Mouse (Mus musculus): ENCODE results near the gene Tbx20. TPM values are rescaled to one million over a fixed set of nuclear protein-coding genes. Genes with fewer than 3 reads are reported as not detected.

The Tbx20 gene
- polyA plus RNA-seq, 1 experiment from 2014 or later = not detected

DNA sequence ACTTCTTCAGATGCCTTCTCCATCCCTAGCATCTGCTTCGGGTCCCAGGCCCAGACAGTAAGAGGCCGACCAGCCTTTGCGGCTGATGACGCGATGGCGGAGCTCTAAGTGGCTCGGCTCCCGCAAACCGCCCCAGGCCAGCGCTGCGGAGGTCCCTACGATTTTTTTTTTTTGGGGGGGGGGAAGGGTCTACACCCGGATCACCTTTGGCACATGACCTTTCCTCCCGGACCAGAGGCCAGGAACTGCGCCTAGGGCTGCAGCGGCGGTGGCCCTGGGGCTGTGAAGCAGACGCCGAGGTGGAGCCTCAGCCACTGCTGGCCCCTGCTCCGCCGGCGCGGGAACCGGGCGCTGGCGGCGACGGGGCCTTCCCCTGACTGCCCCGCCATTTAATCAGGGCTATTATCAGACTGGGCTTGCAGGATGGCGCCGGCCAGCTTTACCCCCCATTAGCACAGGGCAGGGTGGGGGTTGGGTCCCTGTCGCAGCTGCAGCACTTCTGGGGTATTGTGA lies 6.9 kb upstream of the Tbx20 start:
- no peak overlapping the region for H3K27ac ChIP-seq (replicated peaks)
- 3% methylated on average over 30 of the region's 32 CpGs for WGBS
- no peak overlapping the region for H3K9ac ChIP-seq (ENCODE audit: low read length)
- no peaks in the 10 kb centered on the region for H3K36me3 ChIP-seq (ENCODE audit: control insufficient read depth, insufficient read depth, low read length)
- no peaks in the 10 kb centered on the region; the same call in 1 of the 2 replicates for H3K4me1 ChIP-seq (replicated peaks; ENCODE audit: control insufficient read depth, insufficient read depth)
- H3K4me3 ChIP-seq (ENCODE audit: low read depth, low read length) = peak overlapping the region; percentile 32
- TF ChIP-seq EP300 (optimal IDR thresholded peaks at IDR 0.05) = no peak
- peak overlapping the region; percentile 53 for H3K4me2 ChIP-seq (replicated peaks; ENCODE audit: low read depth)
- 0 out of 2 replicates have a peak, but pooled peaks have one; percentile 45 for ATAC-seq (ENCODE audit: low FRiP score, low TSS enrichment)
- H3K9me3 ChIP-seq (ENCODE audit: control insufficient read depth, low read length) = no peaks in the 10 kb centered on the region
- DNase-seq (ENCODE audit: low spot score) = no peak
- peaks cover 20% of the 10 kb centered on the region; the same call in 1 of the 2 replicates for H3K27me3 ChIP-seq (ENCODE audit: control insufficient read depth, insufficient read depth, low read length)

DNA sequence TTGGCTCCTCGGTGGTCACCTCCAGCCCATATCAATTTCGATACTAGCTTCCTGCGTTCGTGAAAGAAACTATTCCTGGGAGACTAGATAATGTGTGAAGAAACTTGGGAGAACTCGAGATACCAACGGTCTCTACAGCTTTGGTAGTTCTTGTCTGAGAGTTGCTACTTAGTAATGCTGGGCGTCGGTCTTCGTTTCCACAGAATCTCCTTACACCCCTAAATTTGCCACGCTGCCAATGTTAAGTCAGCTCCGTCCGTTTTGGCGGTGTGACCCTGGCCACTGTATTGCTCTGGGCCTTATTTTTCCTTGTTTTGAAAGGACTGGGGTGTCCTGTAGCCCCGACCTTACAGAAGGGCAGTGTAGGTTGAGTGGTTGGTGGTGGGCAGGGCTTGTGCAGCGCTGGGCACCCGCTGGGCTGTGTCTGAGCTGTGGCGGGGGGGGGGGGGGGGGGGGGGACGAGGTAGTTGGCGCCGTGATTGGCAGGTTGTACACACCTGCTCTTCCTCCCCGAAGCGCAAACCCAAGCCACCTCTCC lies 6.4 kb upstream of the Tbx20 start:
- DNase-seq (ENCODE audit: low spot score) (no peak), ATAC-seq (ENCODE audit: low FRiP score, low TSS enrichment) (no peak)
- Histone ChIP-seq H3K4me2 (replicated peaks; ENCODE audit: low read depth) (peak overlapping the region; percentile 53), H3K27ac (replicated peaks) (no peak overlapping the region), H3K4me1 (replicated peaks; ENCODE audit: control insufficient read depth, insufficient read depth) (no peaks in the 10 kb centered on the region; the same call in 1 of the 2 replicates), H3K36me3 (ENCODE audit: control insufficient read depth, insufficient read depth, low read length) (no peaks in the 10 kb centered on the region), H3K9ac (ENCODE audit: low read length) (no peak overlapping the region), H3K4me3 (ENCODE audit: low read depth, low read length) (0 out of 2 replicates have a peak overlapping the region, but pooled peaks have one; percentile 32), H3K27me3 (ENCODE audit: control insufficient read depth, insufficient read depth, low read length) (peaks cover 20% of the 10 kb centered on the region; the same call in 1 of the 2 replicates), H3K9me3 (ENCODE audit: control insufficient read depth, low read length) (no peaks in the 10 kb centered on the region)
- WGBS = 4% methylated on average over 15 of the region's 22 CpGs
- TF ChIP-seq EP300 (optimal IDR thresholded peaks at IDR 0.05) (no peak), CTCF (IDR thresholded peaks at IDR 0.05; ENCODE audit: low read depth) (no peak)

DNA sequence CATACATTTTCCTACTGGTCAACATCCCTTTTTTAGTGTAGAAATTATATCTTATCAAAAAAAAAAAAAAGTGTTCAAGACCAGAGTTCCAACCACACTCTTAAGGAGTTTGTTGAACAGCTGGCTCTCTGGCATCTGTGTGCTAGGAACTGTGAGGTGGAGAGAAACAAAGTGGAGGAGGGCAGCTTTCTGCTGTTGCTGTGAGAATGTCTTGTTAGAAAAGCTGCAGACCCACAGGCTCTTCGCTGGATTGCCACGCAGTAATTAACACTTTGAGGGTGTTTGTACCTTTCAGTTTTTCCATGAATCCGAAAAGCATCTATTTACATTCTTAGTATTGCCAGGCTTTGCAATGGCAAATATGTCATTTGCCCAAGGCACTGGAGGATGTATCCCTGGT lies 5.9 kb upstream of the Tbx20 start:
- TF ChIP-seq EP300 (optimal IDR thresholded peaks at IDR 0.05) (no peak), CTCF (IDR thresholded peaks at IDR 0.05; ENCODE audit: low read depth) (no peak)
- no peak overlapping the region for H3K4me3 ChIP-seq (ENCODE audit: low read depth, low read length)
- no peak overlapping the region for H3K4me2 ChIP-seq (replicated peaks; ENCODE audit: low read depth)
- H3K9ac ChIP-seq (ENCODE audit: low read length) = no peak overlapping the region
- no peak for ATAC-seq (ENCODE audit: low FRiP score, low TSS enrichment)
- peaks cover 21% of the 10 kb centered on the region for H3K27me3 ChIP-seq (ENCODE audit: control insufficient read depth, insufficient read depth, low read length)
- no peaks in the 10 kb centered on the region for H3K36me3 ChIP-seq (ENCODE audit: control insufficient read depth, insufficient read depth, low read length)
- no peak for DNase-seq (ENCODE audit: low spot score)
- no peak overlapping the region for H3K27ac ChIP-seq (replicated peaks)
- no peaks in the 10 kb centered on the region for H3K9me3 ChIP-seq (ENCODE audit: control insufficient read depth, low read length)
- no peaks in the 10 kb centered on the region; the same call in 1 of the 2 replicates for H3K4me1 ChIP-seq (replicated peaks; ENCODE audit: control insufficient read depth, insufficient read depth)
- 8% methylated on average over 3 of the region's 3 CpGs for WGBS

DNA sequence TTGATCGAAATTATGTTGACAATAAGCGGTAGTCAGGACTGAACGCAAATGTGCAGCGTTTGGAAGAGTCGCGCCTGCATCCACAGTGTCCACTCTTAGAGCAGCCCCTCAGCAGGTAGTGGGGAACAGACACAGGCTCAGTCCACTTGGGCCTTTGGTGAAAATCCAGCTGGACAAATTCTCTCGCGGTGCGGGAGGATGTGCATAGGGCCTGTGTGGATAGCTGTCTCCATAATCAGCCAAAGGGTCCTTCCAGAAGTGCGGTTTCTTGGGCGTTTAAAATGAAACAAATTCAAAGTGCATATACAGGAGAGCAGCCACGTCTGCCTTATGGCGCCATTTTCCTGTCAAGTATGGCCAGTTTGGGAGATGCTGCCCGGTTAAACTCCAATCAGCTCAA lies 4.5 kb upstream of the Tbx20 start:
- ATAC-seq (ENCODE audit: low FRiP score, low TSS enrichment) (no peak), DNase-seq (ENCODE audit: low spot score) (no peak)
- H3K36me3 ChIP-seq (ENCODE audit: control insufficient read depth, insufficient read depth, low read length) = no peaks in the 10 kb centered on the region
- H3K9me3 ChIP-seq (ENCODE audit: control insufficient read depth, low read length) = no peaks in the 10 kb centered on the region
- H3K9ac ChIP-seq (ENCODE audit: low read length) = no peak overlapping the region
- no peak overlapping the region for H3K27ac ChIP-seq (replicated peaks)
- H3K4me1 ChIP-seq (replicated peaks; ENCODE audit: control insufficient read depth, insufficient read depth) = no peaks in the 10 kb centered on the region; the same call in 1 of the 2 replicates
- no peak overlapping the region for H3K4me2 ChIP-seq (replicated peaks; ENCODE audit: low read depth)
- H3K27me3 ChIP-seq (ENCODE audit: control insufficient read depth, insufficient read depth, low read length) = peaks cover 33% of the 10 kb centered on the region
- WGBS = 10% methylated on average over 14 of the region's 14 CpGs
- H3K4me3 ChIP-seq (ENCODE audit: low read depth, low read length) = no peak overlapping the region
- TF ChIP-seq EP300 (optimal IDR thresholded peaks at IDR 0.05) (no peak), CTCF (IDR thresholded peaks at IDR 0.05; ENCODE audit: low read depth) (no peak)

DNA sequence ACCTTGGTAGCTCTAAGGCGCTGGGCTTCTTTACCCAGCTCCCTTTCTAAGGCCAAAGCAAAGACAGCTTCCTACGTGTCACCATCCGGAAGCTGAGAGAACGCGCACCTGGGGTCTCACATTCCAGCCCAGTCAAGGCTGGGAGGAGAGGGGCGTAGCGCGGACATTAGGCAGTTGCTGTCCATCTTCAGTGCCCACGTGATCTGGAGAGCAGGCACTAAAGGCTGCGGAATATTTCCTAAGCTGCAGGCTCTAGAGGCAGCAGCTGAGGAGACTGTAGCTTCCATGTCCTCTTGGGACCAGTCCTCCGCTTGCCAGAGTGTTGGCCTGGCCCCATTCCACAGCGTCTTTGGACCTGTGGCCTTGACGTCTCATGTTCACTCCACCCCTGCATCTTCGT lies 3.9 kb upstream of the Tbx20 start:
- ATAC-seq (ENCODE audit: low FRiP score, low TSS enrichment) = no peak
- H3K4me1 ChIP-seq (replicated peaks; ENCODE audit: control insufficient read depth, insufficient read depth) = no peaks in the 10 kb centered on the region; the same call in 1 of the 2 replicates
- H3K9ac ChIP-seq (ENCODE audit: low read length) = no peak overlapping the region
- H3K9me3 ChIP-seq (ENCODE audit: control insufficient read depth, low read length) = no peaks in the 10 kb centered on the region
- no peak for DNase-seq (ENCODE audit: low spot score)
- no peak overlapping the region for H3K4me2 ChIP-seq (replicated peaks; ENCODE audit: low read depth)
- TF ChIP-seq CTCF (IDR thresholded peaks at IDR 0.05; ENCODE audit: low read depth) = no peak
- TF ChIP-seq EP300 (optimal IDR thresholded peaks at IDR 0.05) = no peak
- peaks cover 35% of the 10 kb centered on the region for H3K27me3 ChIP-seq (ENCODE audit: control insufficient read depth, insufficient read depth, low read length)
- H3K4me3 ChIP-seq (ENCODE audit: low read depth, low read length) = no peak overlapping the region
- H3K36me3 ChIP-seq (ENCODE audit: control insufficient read depth, insufficient read depth, low read length) = no peaks in the 10 kb centered on the region
- no peak overlapping the region for H3K27ac ChIP-seq (replicated peaks)
- 3% methylated on average over 14 of the region's 14 CpGs for WGBS

DNA sequence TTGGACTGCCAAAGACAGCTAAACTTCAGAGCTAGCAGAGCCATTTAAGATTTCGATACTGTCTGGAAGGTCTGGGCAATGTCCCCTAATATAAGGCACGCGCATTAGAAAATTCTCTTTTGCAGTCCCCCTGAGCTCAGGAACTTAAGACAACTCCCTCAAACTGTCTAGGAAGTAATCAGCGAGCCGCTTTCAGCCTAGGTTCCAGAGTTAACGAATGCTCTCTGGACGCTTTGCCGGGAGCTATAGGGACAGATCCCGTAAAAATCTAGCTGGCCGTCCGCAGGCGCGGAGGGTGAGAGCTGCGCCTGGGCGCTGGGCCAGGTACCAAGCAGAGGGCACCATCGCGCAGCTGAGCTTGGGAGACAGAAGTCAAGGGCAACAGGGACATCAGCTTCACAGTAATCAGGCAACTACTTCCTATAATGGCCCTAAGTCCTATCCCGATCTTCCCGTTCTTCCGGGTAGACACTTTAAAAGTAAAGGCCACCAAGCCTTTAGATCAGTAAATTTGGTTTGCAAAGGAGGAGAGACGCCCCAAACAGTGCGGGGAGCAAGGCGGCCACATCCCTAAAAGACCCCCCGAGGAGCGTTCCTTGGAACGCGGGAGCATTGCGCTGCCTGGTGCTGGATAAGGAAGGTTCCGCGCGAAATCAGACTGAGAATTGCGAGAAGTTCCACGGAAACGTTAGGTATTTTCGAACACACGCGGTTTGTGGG lies 3.2 kb upstream of the Tbx20 start:
- no peak for DNase-seq (ENCODE audit: low spot score)
- no peak overlapping the region for H3K9ac ChIP-seq (ENCODE audit: low read length)

More for the DNA sequence above, 3.2 kb upstream of the Tbx20 start:
- Histone ChIP-seq H3K27me3 (ENCODE audit: control insufficient read depth, insufficient read depth, low read length) (peaks cover 35% of the 10 kb centered on the region), H3K4me1 (replicated peaks; ENCODE audit: control insufficient read depth, insufficient read depth) (no peaks in the 10 kb centered on the region; the same call in 1 of the 2 replicates), H3K27ac (replicated peaks) (no peak overlapping the region), H3K9me3 (ENCODE audit: control insufficient read depth, low read length) (no peaks in the 10 kb centered on the region), H3K4me2 (replicated peaks; ENCODE audit: low read depth) (no peak overlapping the region), H3K36me3 (ENCODE audit: control insufficient read depth, insufficient read depth, low read length) (no peaks in the 10 kb centered on the region), H3K4me3 (ENCODE audit: low read depth, low read length) (no peak overlapping the region)
- ATAC-seq (ENCODE audit: low FRiP score, low TSS enrichment) = no peak
- TF ChIP-seq EP300 (optimal IDR thresholded peaks at IDR 0.05) = no peak
- no peak for TF ChIP-seq CTCF (IDR thresholded peaks at IDR 0.05; ENCODE audit: low read depth)
- 2% methylated on average over 37 of the region's 37 CpGs for WGBS

All from stomach, postnatal 0 days (tissue).